In genomic region chr8:88447406-88447805, GRCm38 (mm10) we compare ENCODE assay signal across 8 mouse cellular contexts.
DNase-seq lines count a peak whose midpoint lies in the region; ATAC-seq lines count a peak whose summit lies in the region.
"Had no signal": no experiment of that assay in that cellular context is flagged by ENCODE, and none has a peak within 500 bp of the region (broad histone marks: within the 10 kb centered on the region; RNA-seq: fewer than 3 reads in every experiment).

No protein-coding gene starts in this region.

- H3K9me3 ChIP-seq in forebrain, embryonic 16.5 days (ENCODE audit: control insufficient read depth, low read length): no peaks in the 10 kb centered on the region
- no peaks in the 10 kb centered on the region for H3K9me3 ChIP-seq in midbrain, embryonic 13.5 days
- H3K9me3 ChIP-seq: intestine, embryonic 15.5 days had no signal

- WGBS in forebrain, embryonic 16.5 days: 26% methylated on average over 6 of the region's 6 CpGs
- WGBS in midbrain, embryonic 13.5 days: 44% methylated on average over 6 of the region's 6 CpGs

- ATAC-seq in forebrain, embryonic 16.5 days: 0 out of 2 replicates have a peak, but pooled peaks have one; percentile 57
- peak; percentile 60 for ATAC-seq in midbrain, embryonic 13.5 days
- no peak for ATAC-seq in megakaryocyte, adult 5-6 weeks (ENCODE audit: poor library complexity, severe bottlenecking)
- ATAC-seq: intestine, embryonic 15.5 days had no signal

- H3K4me1 ChIP-seq in forebrain, embryonic 16.5 days (replicated peaks; ENCODE audit: control insufficient read depth, insufficient read depth, low read length): peaks cover 21% of the 10 kb centered on the region
- H3K4me1 ChIP-seq in midbrain, embryonic 13.5 days (replicated peaks): peaks cover 52% of the 10 kb centered on the region

- no peak overlapping the region for H3K4me2 ChIP-seq in forebrain, embryonic 16.5 days (ENCODE audit: low read length)
- H3K4me2 ChIP-seq in midbrain, embryonic 13.5 days (replicated peaks): 0 out of 2 replicates have a peak overlapping the region, but pooled peaks have one; percentile 16
- H3K4me2 ChIP-seq: intestine, embryonic 15.5 days had no signal

- H3K27ac ChIP-seq in forebrain, embryonic 16.5 days (ENCODE audit: low read length): no peak overlapping the region
- peak overlapping the region; percentile 70 for H3K27ac ChIP-seq in midbrain, embryonic 13.5 days
- H3K27ac ChIP-seq: intestine, embryonic 15.5 days had no signal

- H3K9ac ChIP-seq in forebrain, embryonic 16.5 days (replicated peaks; ENCODE audit: low read depth, low read length): no peak overlapping the region
- no peak overlapping the region for H3K9ac ChIP-seq in midbrain, embryonic 13.5 days (replicated peaks)
- H3K9ac ChIP-seq: intestine, embryonic 15.5 days had no signal

- no peaks in the 10 kb centered on the region for H3K36me3 ChIP-seq in forebrain, embryonic 16.5 days (ENCODE audit: control insufficient read depth, insufficient read depth)
- no peaks in the 10 kb centered on the region for H3K36me3 ChIP-seq in midbrain, embryonic 13.5 days
- H3K36me3 ChIP-seq: intestine, embryonic 15.5 days had no signal

- peaks cover 8% of the 10 kb centered on the region for H3K27me3 ChIP-seq in forebrain, embryonic 16.5 days (replicated peaks; ENCODE audit: control insufficient read depth, insufficient read depth, low read length)
- peaks cover 15% of the 10 kb centered on the region; the same call in 1 of the 2 replicates for H3K27me3 ChIP-seq in midbrain, embryonic 13.5 days

- no peak overlapping the region for H3K4me3 ChIP-seq in forebrain, embryonic 16.5 days (replicated peaks; ENCODE audit: low read length)
- H3K4me3 ChIP-seq in midbrain, embryonic 13.5 days (replicated peaks): no peak overlapping the region
- H3K4me3 ChIP-seq: intestine, embryonic 15.5 days had no signal

- intact Hi-C loops in gastrocnemius, postnatal 36 days (cut with DNase I): no loop called here

- DNase-seq in layer of hippocampus, postnatal 36 days: peak; percentile 14 to 20
- DNase-seq in layer of hippocampus, adult 9-11 months: no peak
- peak; percentile 37 for DNase-seq in brain, adult 2 months (ENCODE audit: low read depth, low spot score)
- DNase-seq in gastrocnemius, postnatal 36 days: no peak

Comparison
In these comparisons a context has a peak if more than half of its experiments do, and no peak if none do; other contexts are left out.
1. DNase-seq: peak in layer of hippocampus, postnatal 36 days (2 of 2) and brain, adult 2 months (single experiment); none in layer of hippocampus, adult 9-11 months (single experiment) and gastrocnemius, postnatal 36 days (0 of 2).